Mouse (Mus musculus) spleen, postnatal 36 days (tissue): ENCODE results near the gene Nrap.
"Not testable (repeated sequence)": the region's sequence is repeated elsewhere in the genome, so short reads cannot be mapped to it uniquely, and the experiment has no call there.

Experiments
- DNase-seq, 2 experiments: peaks; one replicate each; pipeline ENCODE4 v3.0.0; 2022; ENCODE audit warnings: low spot score in 2 of 2, mixed read lengths in 1 of 2

The Nrap gene

GRCm38 (mm10) chr19:56366168-56366567 is 23.7 kb downstream of the Nrap start:
- no peak for DNase-seq

DNA sequence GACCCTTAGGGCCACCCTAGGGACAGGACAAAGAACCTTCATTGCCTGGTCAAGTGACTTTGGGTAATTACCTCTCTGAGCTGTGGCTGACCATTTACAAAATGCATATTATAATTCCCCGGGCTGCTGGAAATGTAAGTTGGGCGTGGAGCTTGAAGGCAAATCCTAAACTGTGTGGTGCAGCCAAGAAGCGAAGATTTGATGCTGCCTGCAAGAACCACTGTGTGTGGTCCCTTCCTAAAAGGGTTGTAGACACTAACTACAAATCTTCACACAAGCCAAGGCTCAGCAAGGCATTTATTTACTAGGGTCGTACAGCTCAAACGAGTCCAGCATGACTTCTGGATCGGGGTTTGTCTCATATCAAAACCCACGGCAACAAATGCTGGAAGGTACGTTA is 25.3 kb downstream of the Nrap start:
- DNase-seq, result no peak

GRCm38 (mm10) chr19:56363721-56364460 is 25.9 kb downstream of the Nrap start:
- DNase-seq, result peak; percentile 62 to 66

- DNase-seq, result no peak
Measured at GRCm38 (mm10) chr19:56358890-56359289, 30.9 kb downstream of the Nrap start.

DNA sequence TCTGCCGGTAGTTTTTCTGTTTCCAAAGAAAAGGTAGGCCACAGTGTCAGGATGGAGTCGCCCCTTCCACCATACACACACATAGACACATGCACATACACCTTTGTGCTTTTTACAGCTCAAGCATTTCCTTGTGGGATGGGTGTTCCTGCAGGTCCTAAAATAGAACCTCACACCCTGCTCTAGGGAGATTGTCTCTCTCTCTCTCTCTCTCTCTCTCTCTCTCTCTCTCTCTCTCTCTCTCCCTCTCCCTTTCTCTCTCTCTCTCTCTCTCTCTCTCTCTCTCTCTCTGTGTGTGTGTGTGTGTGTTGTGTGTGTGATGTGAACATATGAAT is 32.5 kb downstream of the Nrap start:
- not testable (repeated sequence) for DNase-seq

DNA sequence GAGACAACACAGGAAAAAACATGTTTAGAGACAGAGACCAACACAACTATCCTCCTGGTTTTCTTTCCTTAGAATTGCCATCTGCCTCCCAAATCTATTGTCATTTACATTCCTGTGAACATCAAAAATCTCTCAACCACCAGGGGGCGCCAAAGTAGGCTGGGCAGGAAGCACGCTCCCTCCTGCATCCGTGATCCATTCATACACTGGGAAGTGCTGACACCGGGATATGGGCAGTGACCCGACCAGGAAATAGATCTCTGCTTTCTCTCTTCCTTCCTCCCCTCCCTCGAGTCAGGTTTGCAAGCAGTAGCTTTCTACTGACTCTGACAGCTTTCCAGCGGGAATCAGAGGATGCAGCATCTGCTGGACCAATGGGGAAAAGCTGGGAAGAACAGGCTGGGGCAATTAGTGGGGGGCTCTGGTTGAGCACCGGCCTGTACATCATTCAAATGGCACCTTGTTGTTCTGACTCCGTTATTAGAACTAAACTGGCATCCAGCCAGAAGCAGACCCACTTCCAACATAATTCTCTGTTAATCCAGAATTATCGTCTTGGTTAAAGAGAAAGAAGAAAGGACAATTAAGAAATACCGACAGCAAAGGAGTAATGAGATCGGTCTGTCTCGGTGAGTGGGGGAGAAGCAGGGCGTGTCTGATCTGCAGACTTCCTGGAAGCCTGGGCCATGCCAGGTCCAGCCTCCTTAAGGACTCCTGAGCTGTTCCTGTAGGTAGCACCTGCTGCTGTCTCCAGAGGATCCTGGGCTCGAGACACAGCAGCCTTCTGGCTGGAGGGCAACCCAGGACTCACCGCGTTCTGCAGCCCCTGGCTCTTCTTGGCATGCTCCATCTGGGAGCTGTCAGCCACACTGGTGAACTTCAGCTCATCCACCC is 33.1 kb downstream of the Nrap start:
- peak; percentile 29 to 31 for DNase-seq

DNA sequence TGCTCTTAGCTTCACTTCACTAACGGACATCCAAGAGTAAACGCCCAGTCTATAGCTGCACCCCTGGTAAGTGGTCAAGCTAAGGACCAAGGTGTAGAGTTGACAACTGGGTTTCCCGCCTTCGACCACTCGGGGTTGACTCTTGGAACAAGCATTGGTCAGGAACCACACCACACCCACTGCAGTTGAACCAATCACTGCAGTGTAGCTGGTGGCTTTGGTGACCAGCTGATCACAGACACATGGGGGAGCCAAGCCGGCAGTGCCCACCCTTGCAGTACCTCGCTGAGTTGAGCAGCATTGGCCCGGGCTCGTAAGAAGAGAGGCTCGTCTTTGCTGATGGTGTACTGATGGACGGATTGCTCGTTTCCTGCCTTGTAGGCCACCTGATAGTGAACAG is 34.6 kb downstream of the Nrap start:
- DNase-seq, result no peak

DNA sequence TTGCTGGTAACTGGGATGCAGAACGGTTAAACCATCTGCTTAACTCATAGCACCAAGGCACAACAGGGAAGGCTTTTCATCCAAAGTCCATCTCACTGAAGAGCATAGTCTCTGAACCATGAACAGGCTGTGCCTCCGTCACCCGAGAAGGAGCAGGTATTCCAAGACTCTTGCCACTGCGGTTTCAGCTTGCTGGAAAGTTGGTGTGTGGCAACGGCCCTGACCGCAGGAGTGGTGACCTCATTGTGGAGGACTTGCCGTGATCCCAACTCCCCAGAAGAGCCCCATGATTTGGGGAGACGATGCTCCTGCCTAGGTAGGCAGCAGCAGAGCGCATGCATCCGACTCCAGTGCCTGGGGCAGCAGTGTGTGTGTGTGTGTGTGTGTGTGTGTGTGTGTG is 36.1 kb downstream of the Nrap start:
- DNase-seq, result no peak

GRCm38 (mm10) chr19:56349295-56349694 is 40.5 kb downstream of the Nrap start:
- DNase-seq, result peak in 1 of 2 experiments; percentile 13

GRCm38 (mm10) chr19:56346750-56347149 is 43.1 kb downstream of the Nrap start:
- DNase-seq, result no peak

GRCm38 (mm10) chr19:56346016-56346415 is 43.8 kb downstream of the Nrap start:
- no peak for DNase-seq

DNA sequence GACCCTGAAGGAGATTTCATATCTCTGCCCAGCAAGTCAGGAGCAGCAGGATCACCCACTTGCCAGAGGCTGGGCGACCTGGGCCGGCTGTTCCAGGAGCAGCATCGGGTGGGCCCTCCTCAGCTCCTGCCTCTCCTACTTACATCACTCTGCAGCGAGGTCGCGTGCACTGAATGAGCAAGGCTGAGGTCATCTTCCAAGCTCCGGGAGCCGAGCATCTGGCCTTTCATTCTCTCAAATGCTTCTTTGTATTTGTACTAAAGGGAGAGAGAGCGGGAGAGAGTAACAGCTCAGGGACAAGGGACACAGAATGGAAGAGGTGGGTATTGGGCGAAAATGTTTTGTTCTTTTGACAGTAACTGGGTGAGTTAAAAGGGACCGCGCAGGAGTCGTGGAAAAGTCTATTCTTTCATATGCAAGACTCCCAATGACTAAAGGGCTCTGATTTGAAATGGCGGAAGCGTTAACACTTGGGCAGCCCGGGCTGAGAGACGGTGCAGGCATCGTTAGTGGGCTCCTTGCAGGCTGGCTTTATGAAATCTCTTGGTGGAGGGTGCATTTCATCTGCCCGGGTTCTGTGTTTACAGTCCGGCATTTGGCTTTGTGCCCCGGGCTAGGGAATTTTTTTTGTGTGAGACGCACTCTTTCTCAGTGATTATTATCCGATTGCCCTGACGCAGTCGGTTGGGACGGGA is 45.8 kb downstream of the Nrap start:
- DNase-seq, result no peak

- no peak for DNase-seq
Measured at GRCm38 (mm10) chr19:56342006-56342405, 47.8 kb downstream of the Nrap start.

DNA sequence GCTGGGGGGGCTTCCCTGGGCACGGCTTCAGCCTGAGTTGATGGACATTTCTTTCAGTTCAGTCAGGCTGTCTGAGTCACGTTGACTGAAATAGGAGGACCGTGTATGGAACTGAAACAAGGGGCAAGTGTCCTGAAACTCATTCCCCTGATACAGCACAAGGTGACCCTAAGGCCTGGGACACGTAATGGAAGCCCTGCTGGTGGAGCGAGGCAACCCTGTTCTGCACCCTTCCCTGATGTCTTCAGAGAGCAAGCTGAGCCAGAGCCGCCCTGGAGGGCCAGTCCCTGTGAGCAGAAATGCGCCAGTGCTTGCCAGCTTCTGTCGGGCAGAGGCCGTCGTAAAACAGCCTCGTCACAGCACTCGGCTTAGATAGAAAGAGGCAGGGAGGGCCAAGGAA is 53.0 kb downstream of the Nrap start:
- DNase-seq, result no peak

DNA sequence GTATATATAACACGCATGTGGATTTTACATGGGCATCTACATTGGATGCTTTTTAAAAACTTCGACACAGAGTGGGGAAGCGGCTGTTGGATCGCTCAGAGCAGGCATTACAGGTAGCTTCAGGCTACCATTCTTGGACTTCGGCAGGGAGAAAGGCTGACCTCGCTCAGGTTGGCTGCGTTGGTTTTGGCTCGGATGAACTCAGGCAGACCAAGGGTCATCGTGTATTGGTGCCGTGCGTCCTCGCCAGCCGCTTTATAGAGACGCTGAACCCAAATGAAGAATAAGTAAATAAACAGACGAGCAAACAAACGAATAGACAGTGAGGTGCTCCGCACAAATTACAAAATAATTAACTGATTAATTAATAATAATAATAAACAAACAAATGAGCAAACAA is 53.5 kb downstream of the Nrap start:
- DNase-seq, result no peak

DNA sequence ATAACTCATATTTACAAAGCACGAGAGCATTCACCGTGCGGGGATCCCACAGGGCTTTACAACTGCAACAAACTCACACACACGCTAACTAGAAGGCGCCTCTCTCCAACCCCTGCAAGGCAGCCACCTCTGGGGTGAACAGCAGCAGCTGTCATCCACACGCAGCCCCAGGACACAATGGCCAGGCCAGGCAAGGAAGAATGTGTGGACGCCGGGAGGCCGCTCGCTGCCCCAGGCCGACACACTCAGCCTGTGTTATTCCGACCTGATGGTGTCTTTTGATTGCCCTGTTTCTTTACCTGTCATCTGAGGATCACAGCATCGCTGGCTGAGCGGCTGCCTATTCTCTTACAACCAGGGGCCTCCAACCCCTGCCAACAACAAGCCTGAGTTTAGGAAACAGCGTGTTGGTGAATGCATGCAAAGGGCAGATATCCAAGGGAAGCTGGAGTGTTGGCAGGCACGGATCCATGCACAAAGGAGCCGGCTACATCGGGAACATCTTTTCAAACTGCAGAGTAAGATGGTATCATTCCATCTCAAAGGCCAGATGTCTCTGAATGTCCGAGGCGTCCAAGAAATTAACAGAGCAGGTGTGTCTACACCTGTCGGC is 63.5 kb downstream of the Nrap start:
- no peak for DNase-seq

DNA sequence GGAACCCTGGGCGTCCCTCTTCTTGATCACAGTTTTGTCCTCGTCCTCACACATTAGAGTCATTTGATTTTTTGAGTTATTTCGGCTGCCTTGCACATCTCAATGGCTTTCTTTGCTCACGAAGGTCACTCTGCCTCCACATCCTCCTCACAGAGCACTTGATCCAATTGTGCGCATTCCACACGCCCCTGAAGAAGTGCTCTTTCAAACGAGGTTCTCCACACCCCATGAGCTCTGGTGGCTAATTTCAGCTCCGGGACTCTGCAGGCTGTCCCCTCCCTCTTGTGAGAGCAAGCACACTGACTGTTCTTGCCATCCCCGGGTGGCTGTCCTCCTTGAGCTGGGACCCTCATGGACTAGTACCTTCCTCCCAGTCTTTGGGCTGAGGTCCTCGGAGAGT is 64.2 kb downstream of the Nrap start:
- no peak for DNase-seq

GRCm38 (mm10) chr19:56321303-56321920 is 68.4 kb downstream of the Nrap start:
- DNase-seq, result no peak

- DNase-seq, result peak; percentile 34 to 45
Measured at GRCm38 (mm10) chr19:56320186-56320860, 69.5 kb downstream of the Nrap start.

DNA sequence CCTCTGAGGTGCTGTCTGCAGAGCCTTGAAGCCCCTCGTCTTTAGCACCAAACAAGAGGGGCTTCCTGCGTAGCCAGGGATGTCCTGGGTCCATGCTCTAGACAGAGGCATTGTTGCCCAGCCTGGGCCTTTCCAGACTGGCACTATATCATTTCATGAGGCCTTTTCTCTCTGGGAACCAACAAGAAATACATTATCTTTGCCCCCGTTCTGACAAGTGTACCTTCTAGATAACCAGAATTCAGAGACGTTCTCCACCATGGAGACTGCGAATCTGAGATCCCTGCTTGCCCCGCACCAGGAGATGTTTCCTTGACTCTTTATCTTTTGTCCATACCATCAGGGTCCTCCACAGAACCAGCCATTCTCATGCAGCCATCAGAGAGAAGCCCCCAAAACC is 70.2 kb downstream of the Nrap start:
- peak in 1 of 2 experiments; percentile 14 for DNase-seq

GRCm38 (mm10) chr19:56319219-56319618 is 70.6 kb downstream of the Nrap start:
- no peak for DNase-seq
